Mouse (Mus musculus) heart, embryonic 11.5 days (tissue): ENCODE measurements around the gene Nabp2. TPM values are rescaled to one million over a fixed set of nuclear protein-coding genes. Genes with fewer than 3 reads are reported as not detected.

Experiments used
- ATAC-seq: fragments of 200-750 bp; cut with Nextera tagmentation; replicated peaks from 2 replicates; pipeline ENCODE4 v1.8.0; 2017; ENCODE audit warnings: moderate library complexity; ENCODE audit not compliant: insufficient number of reproducible peaks, low FRiP score, low TSS enrichment
- H3K27ac ChIP-seq: fragments of 300-500 bp; sonication (generic); 2 replicates; pipeline ENCODE4 v1.5.1; 2014; ENCODE audit warnings: mild to moderate bottlenecking, low read depth, low read length
- H3K27me3 ChIP-seq: fragments of 300-500 bp; sonication (generic); 2 replicates; pipeline ENCODE4 v1.6.1; 2014; ENCODE audit warnings: mild to moderate bottlenecking, low read length, mixed read lengths; ENCODE audit not compliant: control insufficient read depth, insufficient read depth
- H3K36me3 ChIP-seq: fragments of 300-500 bp; sonication (generic); 2 replicates; pipeline ENCODE4 v1.6.1; 2014; ENCODE audit warnings: mild to moderate bottlenecking, low read length, moderate library complexity, mixed read lengths; ENCODE audit not compliant: control insufficient read depth, insufficient read depth
- H3K4me1 ChIP-seq: fragments of 300-500 bp; sonication (generic); 2 replicates; pipeline ENCODE4 v1.6.1; 2014; ENCODE audit warnings: low read length; ENCODE audit not compliant: control insufficient read depth, insufficient read depth
- H3K4me2 ChIP-seq: fragments of 300-500 bp; sonication (generic); 2 replicates; pipeline ENCODE4 v1.6.1; 2014; ENCODE audit warnings: mild to moderate bottlenecking, moderate library complexity
- H3K4me3 ChIP-seq: fragments of 300-500 bp; sonication (generic); 2 replicates; pipeline ENCODE4 v1.5.1; 2014; ENCODE audit warnings: low read depth, low read length
- H3K9ac ChIP-seq: fragments of 300-500 bp; sonication (generic); 2 replicates; pipeline ENCODE4 v1.6.1; 2014; ENCODE audit warnings: mild to moderate bottlenecking, low read depth, low read length, moderate library complexity
- H3K9me3 ChIP-seq: fragments of 300-500 bp; sonication (generic); replicated peaks from 2 replicates; pipeline ENCODE4 v1.6.1; 2016; ENCODE audit warnings: low read length; ENCODE audit not compliant: control insufficient read depth
- WGBS: fragments of 180-500 bp; shearing (Covaris S2); extraction: QIAGEN DNeasy Blood & Tissue Kit; methylation state at CpG from one replicate; pipeline ENCODE4 v1.1.7; 2014; ENCODE audit not compliant: insufficient replicate concordance; 5-methylcytosine and 5-hydroxymethylcytosine counted together
- polyA plus RNA-seq: library from polyadenylated mRNA; unstranded; fragments of >200 nt; fragmentation: Nextera tagmentation; extraction: Ambion mirVana; gene quantifications from 2 replicates; pipeline ENCODE4 v1.2.1, GENCODE M21; 2014

Gene Nabp2
- polyA plus RNA-seq, 1 experiment from 2014 or later, result 70.8 TPM

- H3K4me1 ChIP-seq, result peaks cover 23% of the 10 kb centered on the region
- peaks cover 17% of the 10 kb centered on the region for H3K36me3 ChIP-seq
- H3K27ac ChIP-seq, result no peak overlapping the region
- no peaks in the 10 kb centered on the region for H3K27me3 ChIP-seq
- H3K9ac ChIP-seq, result no peak overlapping the region
- 79% methylated on average over 5 of the region's 5 CpGs for WGBS
- no peak overlapping the region for H3K4me2 ChIP-seq
- H3K9me3 ChIP-seq, result no peaks in the 10 kb centered on the region
- H3K4me3 ChIP-seq, result no peak overlapping the region
- no peak for ATAC-seq
These were observed 3.6 kb upstream of the Nabp2 start for GRCm38 (mm10) chr10:128414848-128415247.

GRCm38 (mm10) chr10:128413076-128413475 is 1.8 kb upstream of the Nabp2 start:
- no peaks in the 10 kb centered on the region for H3K27me3 ChIP-seq
- H3K9ac ChIP-seq, result no peak overlapping the region
- no peak for ATAC-seq
- no peak overlapping the region for H3K27ac ChIP-seq
- H3K9me3 ChIP-seq, result no peaks in the 10 kb centered on the region
- 0 out of 2 replicates have a peak overlapping the region, but pooled peaks have one; percentile 10 for H3K4me3 ChIP-seq
- 58% methylated on average over 1 of the region's 1 CpGs for WGBS
- peaks cover 13% of the 10 kb centered on the region; the same call in 1 of the 2 replicates for H3K36me3 ChIP-seq
- H3K4me2 ChIP-seq, result peak overlapping the region; percentile 98
- H3K4me1 ChIP-seq, result peaks cover 31% of the 10 kb centered on the region

- peak overlapping the region; percentile 93 for H3K4me3 ChIP-seq
These were observed 1.3 kb upstream of the Nabp2 start for GRCm38 (mm10) chr10:128412558-128412957.

GRCm38 (mm10) chr10:128412055-128412381 is 726 bp upstream of the Nabp2 start:
- peak overlapping the region; percentile 86 for H3K27ac ChIP-seq
- H3K4me2 ChIP-seq, result peak overlapping the region; percentile 98
- H3K4me1 ChIP-seq, result peaks cover 31% of the 10 kb centered on the region
- H3K4me3 ChIP-seq, result peak overlapping the region; percentile 93
- H3K9ac ChIP-seq, result peak overlapping the region; percentile 91
- H3K9me3 ChIP-seq, result no peaks in the 10 kb centered on the region
- no peaks in the 10 kb centered on the region for H3K27me3 ChIP-seq
- 0% methylated on average over 14 of the region's 14 CpGs for WGBS
- H3K36me3 ChIP-seq, result peaks cover 10% of the 10 kb centered on the region; the same call in 1 of the 2 replicates
- ATAC-seq, result no peak

More at GRCm38 (mm10) chr10:128412558-128412957, 1.3 kb upstream of the Nabp2 start:
- Histone ChIP-seq H3K27me3 (no peaks in the 10 kb centered on the region), H3K4me1 (peaks cover 31% of the 10 kb centered on the region), H3K36me3 (peaks cover 13% of the 10 kb centered on the region; the same call in 1 of the 2 replicates), H3K9ac (peak overlapping the region; percentile 91), H3K4me2 (peak overlapping the region; percentile 98), H3K27ac (no peak overlapping the region), H3K9me3 (no peaks in the 10 kb centered on the region)
- no peak for ATAC-seq
- 38% methylated on average over 1 of the region's 1 CpGs for WGBS

GRCm38 (mm10) chr10:128410560-128410845 is 789 bp downstream of the Nabp2 start:
- Histone ChIP-seq H3K4me1 (peaks cover 31% of the 10 kb centered on the region), H3K9ac (peak overlapping the region; percentile 91)
- ATAC-seq, result no peak

GRCm38 (mm10) chr10:128409692-128410559 is 1.4 kb downstream of the Nabp2 start:
- 6% methylated on average over 36 of the region's 36 CpGs for WGBS
- Histone ChIP-seq H3K9ac (peak overlapping the region; percentile 91), H3K27me3 (no peaks in the 10 kb centered on the region), H3K27ac (peak overlapping the region; percentile 86), H3K4me3 (peak overlapping the region; percentile 93), H3K36me3 (no peaks in the 10 kb centered on the region; the same call in 1 of the 2 replicates), H3K4me2 (peak overlapping the region; percentile 98), H3K9me3 (no peaks in the 10 kb centered on the region), H3K4me1 (peaks cover 29% of the 10 kb centered on the region)
- peak; percentile 87 for ATAC-seq

More at GRCm38 (mm10) chr10:128410560-128410845, 789 bp downstream of the Nabp2 start:
- WGBS, result 25% methylated on average over 4 of the region's 4 CpGs
- Histone ChIP-seq H3K9me3 (no peaks in the 10 kb centered on the region), H3K4me2 (peak overlapping the region; percentile 98), H3K4me3 (peak overlapping the region; percentile 93), H3K36me3 (no peaks in the 10 kb centered on the region; the same call in 1 of the 2 replicates), H3K27me3 (no peaks in the 10 kb centered on the region), H3K27ac (peak overlapping the region; percentile 86)

- Histone ChIP-seq H3K27me3 (no peaks in the 10 kb centered on the region), H3K4me1 (peaks cover 26% of the 10 kb centered on the region), H3K9me3 (no peaks in the 10 kb centered on the region), H3K36me3 (no peaks in the 10 kb centered on the region; the same call in 1 of the 2 replicates), H3K4me2 (peak overlapping the region; percentile 98), H3K9ac (peak overlapping the region; percentile 90), H3K27ac (peak overlapping the region; percentile 64; the same call in 1 of the 2 replicates), H3K4me3 (peak overlapping the region; percentile 93)
- 15% methylated on average over 35 of the region's 35 CpGs for whole genome bisulfite sequencing
- no peak for ATAC-seq
These were observed 2.4 kb downstream of the Nabp2 start for GRCm38 (mm10) chr10:128408591-128409535.

GRCm38 (mm10) chr10:128403931-128404330 is 7.4 kb downstream of the Nabp2 start:
- Histone ChIP-seq H3K9me3 (no peaks in the 10 kb centered on the region), H3K4me3 (no peak overlapping the region), H3K36me3 (no peaks in the 10 kb centered on the region; the same call in 1 of the 2 replicates), H3K9ac (no peak overlapping the region), H3K27ac (no peak overlapping the region), H3K4me2 (no peak overlapping the region), H3K4me1 (peaks cover 6% of the 10 kb centered on the region), H3K27me3 (no peaks in the 10 kb centered on the region)
- 82% methylated on average over 7 of the region's 7 CpGs for WGBS
- no peak for ATAC-seq
